ENCODE assay signal across 8 mouse cellular contexts in genomic region chr11:85696491-85697398, GRCm38 (mm10).
DNase-seq lines count a peak whose midpoint lies in the region; ATAC-seq and TF ChIP-seq lines count a peak whose summit lies in the region.

No protein-coding gene starts in this region.

- TF ChIP-seq CTCF in forebrain, postnatal 0 days (IDR thresholded peaks at IDR 0.05; ENCODE audit: low read depth): no peak
- TF ChIP-seq CTCF in lung, adult 2 months (IDR thresholded peaks at IDR 0.05; ENCODE audit: insufficient read depth, low read length): no peak

- 0 out of 2 replicates have a peak, but pooled peaks have one; percentile 32 for ATAC-seq in forebrain, postnatal 0 days
- no peak for ATAC-seq in forebrain, embryonic 15.5 days (replicated peaks)
- peak; percentile 68 for ATAC-seq in lung, embryonic 16.5 days (ENCODE audit: low read depth)
- ATAC-seq in limb, embryonic 12.5 days (ENCODE audit: insufficient number of reproducible peaks, insufficient read depth, low FRiP score, low TSS enrichment, low read depth): peak; percentile 67; the same call in 1 of the 2 replicates

- WGBS in forebrain, postnatal 0 days: 40% methylated on average over 14 of the region's 14 CpGs
- 40% methylated on average over 14 of the region's 14 CpGs for WGBS in forebrain, embryonic 15.5 days
- 26% methylated on average over 14 of the region's 14 CpGs for WGBS in lung, embryonic 16.5 days
- 52% methylated on average over 14 of the region's 14 CpGs for whole genome bisulfite sequencing in lung, adult 2 months
- WGBS in limb, embryonic 12.5 days: 39% methylated on average over 14 of the region's 14 CpGs

- no peak overlapping the region for H3K4me3 ChIP-seq in forebrain, postnatal 0 days (ENCODE audit: low read depth, low read length)
- no peak overlapping the region for H3K4me3 ChIP-seq in forebrain, embryonic 15.5 days
- no peak overlapping the region for H3K4me3 ChIP-seq in lung, embryonic 16.5 days (ENCODE audit: low read length)
- no peak overlapping the region for H3K4me3 ChIP-seq in lung, adult 2 months (replicated peaks; ENCODE audit: extremely low read depth, low read depth, low read length)
- H3K4me3 ChIP-seq in limb, embryonic 12.5 days (replicated peaks): no peak overlapping the region

- H3K36me3 ChIP-seq in forebrain, postnatal 0 days (ENCODE audit: insufficient read depth): no peaks in the 10 kb centered on the region
- no peaks in the 10 kb centered on the region for H3K36me3 ChIP-seq in forebrain, embryonic 15.5 days
- no peaks in the 10 kb centered on the region for H3K36me3 ChIP-seq in lung, embryonic 16.5 days (ENCODE audit: control insufficient read depth, insufficient read depth, low read length)
- H3K36me3 ChIP-seq in limb, embryonic 12.5 days: no peaks in the 10 kb centered on the region

- H3K4me2 ChIP-seq in forebrain, postnatal 0 days (ENCODE audit: low read depth): no peak overlapping the region
- H3K4me2 ChIP-seq in forebrain, embryonic 15.5 days (replicated peaks): no peak overlapping the region
- H3K4me2 ChIP-seq in lung, embryonic 16.5 days (ENCODE audit: low read depth, low read length): no peak overlapping the region
- H3K4me2 ChIP-seq in limb, embryonic 12.5 days: 0 out of 2 replicates have a peak overlapping the region, but pooled peaks have one; percentile 5

- no peak for DNase-seq in forebrain, postnatal 0 days
- DNase-seq in lung, adult 2 months: no peak
- peak; percentile 77 for DNase-seq in yolk sac, embryonic 10.5 days (ENCODE audit: low spot score)
- no peak for DNase-seq in right cerebral cortex, postnatal 14 days
- DNase-seq in thymus, postnatal 10 days (ENCODE audit: low spot score in 2 of 2): no peak

- H3K9me3 ChIP-seq in forebrain, postnatal 0 days (ENCODE audit: low read length): no peaks in the 10 kb centered on the region
- no peaks in the 10 kb centered on the region for H3K9me3 ChIP-seq in forebrain, embryonic 15.5 days
- H3K9me3 ChIP-seq in lung, embryonic 16.5 days (ENCODE audit: control insufficient read depth, low read length): no peaks in the 10 kb centered on the region
- no peaks in the 10 kb centered on the region for H3K9me3 ChIP-seq in limb, embryonic 12.5 days

- no peak overlapping the region for H3K27ac ChIP-seq in forebrain, postnatal 0 days (ENCODE audit: low read depth, low read length)
- H3K27ac ChIP-seq in forebrain, embryonic 15.5 days (replicated peaks): no peak overlapping the region
- peak overlapping the region; percentile 84 for H3K27ac ChIP-seq in lung, embryonic 16.5 days (ENCODE audit: low read length)
- H3K27ac ChIP-seq in limb, embryonic 12.5 days: peak overlapping the region; percentile 30; the same call in 1 of the 2 replicates

- no peak for TF ChIP-seq POLR2A in lung, adult 2 months (IDR thresholded peaks at IDR 0.05; ENCODE audit: borderline replicate concordance, extremely low read depth, low read depth, low read length)

- no peaks in the 10 kb centered on the region for H3K4me1 ChIP-seq in forebrain, postnatal 0 days (ENCODE audit: insufficient read depth)
- peaks cover 8% of the 10 kb centered on the region; the same call in 1 of the 2 replicates for H3K4me1 ChIP-seq in forebrain, embryonic 15.5 days
- peaks cover 41% of the 10 kb centered on the region for H3K4me1 ChIP-seq in lung, embryonic 16.5 days (replicated peaks; ENCODE audit: control insufficient read depth, insufficient read depth, low read length)
- H3K4me1 ChIP-seq in lung, adult 2 months (ENCODE audit: control insufficient read depth, insufficient read depth, low read length): no peaks in the 10 kb centered on the region
- peaks cover 60% of the 10 kb centered on the region for H3K4me1 ChIP-seq in limb, embryonic 12.5 days (replicated peaks)

- no peak overlapping the region for H3K9ac ChIP-seq in forebrain, postnatal 0 days
- H3K9ac ChIP-seq in forebrain, embryonic 15.5 days (replicated peaks): no peak overlapping the region
- peak overlapping the region; percentile 25; the same call in 1 of the 2 replicates for H3K9ac ChIP-seq in lung, embryonic 16.5 days (ENCODE audit: low read length)
- H3K9ac ChIP-seq in limb, embryonic 12.5 days (replicated peaks): no peak overlapping the region

- peaks cover 5% of the 10 kb centered on the region; the same call in 1 of the 2 replicates for H3K27me3 ChIP-seq in forebrain, postnatal 0 days (ENCODE audit: insufficient read depth, low read length)
- H3K27me3 ChIP-seq in forebrain, embryonic 15.5 days: peaks cover 8% of the 10 kb centered on the region; the same call in 1 of the 2 replicates
- H3K27me3 ChIP-seq in lung, embryonic 16.5 days (ENCODE audit: control insufficient read depth, insufficient read depth, low read depth, low read length): no peaks in the 10 kb centered on the region
- H3K27me3 ChIP-seq in limb, embryonic 12.5 days: peaks cover 8% of the 10 kb centered on the region; the same call in 1 of the 2 replicates

Comparison
In these comparisons a context has a peak if more than half of its experiments do, and no peak if none do; other contexts are left out.
1. H3K27ac ChIP-seq: peak in lung, embryonic 16.5 days (single experiment) and limb, embryonic 12.5 days (single experiment); none in forebrain, postnatal 0 days (single experiment) and forebrain, embryonic 15.5 days (single experiment).